Mouse (Mus musculus): ENCODE data around the gene Tnfsf13b. TPM values are rescaled to one million over a fixed set of nuclear protein-coding genes. Genes with fewer than 3 reads are reported as not detected.

The Tnfsf13b gene
- polyA plus RNA-seq (2021), result 0.21 TPM

DNA sequence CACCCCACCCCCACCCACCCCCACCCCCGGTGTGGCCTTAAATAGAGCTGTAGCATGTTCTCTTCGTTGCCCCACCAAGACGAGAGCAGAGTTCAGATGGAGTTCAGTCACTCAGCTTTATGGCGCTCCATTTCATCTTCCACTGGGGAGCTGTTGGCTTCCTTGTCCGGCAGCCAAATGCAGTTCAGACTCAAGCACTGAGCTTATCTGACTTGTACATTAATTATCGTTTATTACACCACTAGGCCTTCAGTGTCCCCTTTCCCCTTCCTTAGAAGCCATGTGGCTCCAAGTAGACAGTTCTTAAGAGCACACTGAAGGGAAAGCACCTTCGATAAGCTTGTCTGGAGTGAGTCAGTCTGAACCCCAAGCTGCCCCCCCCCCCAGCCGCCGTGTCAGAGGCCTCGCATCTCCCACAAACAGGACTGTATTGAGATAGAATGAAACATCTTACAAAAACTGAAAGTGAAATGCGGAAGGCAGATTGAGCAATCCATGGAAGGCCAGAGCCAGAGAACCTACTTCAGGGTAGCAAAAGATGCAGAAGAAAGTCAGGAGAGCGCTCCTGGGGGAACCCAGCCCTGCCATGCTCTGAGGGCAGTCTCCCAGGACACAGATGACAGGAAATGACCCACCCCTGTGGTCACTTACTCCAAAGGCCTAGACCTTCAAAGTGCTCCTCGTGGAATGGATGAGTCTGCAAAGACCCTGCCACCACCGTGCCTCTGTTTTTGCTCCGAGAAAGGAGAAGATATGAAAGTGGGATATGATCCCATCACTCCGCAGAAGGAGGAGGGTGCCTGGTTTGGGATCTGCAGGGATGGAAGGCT is at the start of gene Tnfsf13b:
Gene Tnfsf13b (plus strand): TSS at position 312 of the 830 bp plus-strand sequence.
- TF ChIP-seq CTCF (IDR thresholded peaks at IDR 0.05), result no peak
- no peaks in the 10 kb centered on the region for H3K27me3 ChIP-seq
- CTCF ChIA-PET, result no interaction called here
- ATAC-seq, result no peak
- POLR2A ChIA-PET, result interaction anchor here (0.6 kb wide), 1 partner anchor 19 kb away, joined by 3 read pairs; no protein-coding TSS in a partner anchor
- in situ Hi-C loops (cut with MboI; ENCODE audit: low pct_unique_long_range_greater_than_20kb), result no loop called here
- no peak for DNase-seq (ENCODE audit: low read depth, low spot score)

GRCm38 (mm10) chr8:9958338-9958737 is 47.9 kb upstream of the Tnfsf13b start:
- H3K27me3 ChIP-seq, result no peaks in the 10 kb centered on the region
- in situ Hi-C loops (cut with MboI; ENCODE audit: low pct_unique_long_range_greater_than_20kb), result no loop called here
- ATAC-seq (no peak), DNase-seq (ENCODE audit: low read depth, low spot score) (no peak)
- no peak for TF ChIP-seq CTCF (IDR thresholded peaks at IDR 0.05)
- ChIA-PET CTCF (no interaction called here), POLR2A (no interaction called here)

DNA sequence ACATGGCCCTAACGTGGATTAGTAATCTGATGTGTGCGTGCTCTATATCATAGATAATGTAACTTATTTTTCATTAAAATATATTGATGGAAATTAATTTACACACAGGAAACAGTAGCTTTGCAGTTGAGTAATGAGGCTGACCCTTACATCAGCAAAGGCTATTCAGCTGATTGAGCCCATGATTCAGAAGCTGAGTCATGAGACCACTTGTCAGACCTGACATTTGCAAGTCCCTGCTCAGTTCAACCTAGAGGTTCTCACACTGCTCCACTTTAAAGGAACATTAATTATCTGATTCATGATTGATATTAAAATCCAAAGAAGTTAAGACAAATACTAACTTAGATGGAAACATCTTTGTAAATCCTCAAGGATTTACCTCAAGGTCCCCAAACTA is 46.3 kb upstream of the Tnfsf13b start:
- DNase-seq (ENCODE audit: low read depth, low spot score), result peak; percentile 37

GRCm38 (mm10) chr8:9971866-9972265 is 34.4 kb upstream of the Tnfsf13b start:
- in situ Hi-C loops (cut with MboI; ENCODE audit: low pct_unique_long_range_greater_than_20kb), result loop anchor here (10.0 kb wide), 1 partner anchor 333 kb away; no protein-coding TSS in a partner anchor

More for the DNA sequence above, 46.3 kb upstream of the Tnfsf13b start:
- peak; percentile 60 for ATAC-seq
- in situ Hi-C loops (cut with MboI; ENCODE audit: low pct_unique_long_range_greater_than_20kb), result no loop called here
- H3K27me3 ChIP-seq, result no peaks in the 10 kb centered on the region
- CTCF ChIA-PET, result no interaction called here
- no peak for TF ChIP-seq CTCF (IDR thresholded peaks at IDR 0.05)
- POLR2A ChIA-PET, result no interaction called here

DNA sequence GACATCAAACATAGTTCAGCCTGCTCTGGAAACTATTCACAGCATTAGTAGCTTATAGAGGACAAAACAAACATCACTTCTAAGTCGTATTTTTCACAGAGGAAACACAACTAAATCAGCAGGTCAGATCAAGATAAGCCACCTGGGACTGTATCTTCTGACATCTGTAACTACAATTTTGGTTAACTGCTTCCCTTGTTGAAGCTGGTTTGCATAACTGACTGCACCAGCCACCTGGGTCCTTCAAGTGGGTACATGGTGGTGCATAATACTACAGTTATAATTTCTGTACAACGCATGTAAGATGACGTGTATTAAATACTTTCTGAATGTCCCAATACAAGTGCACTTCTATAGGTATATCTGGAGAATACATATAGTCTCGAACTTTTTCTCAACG is 31.0 kb upstream of the Tnfsf13b start:
- POLR2A ChIA-PET, result no interaction called here
- H3K27me3 ChIP-seq, result no peaks in the 10 kb centered on the region
- TF ChIP-seq CTCF (IDR thresholded peaks at IDR 0.05), result no peak
- no peak for DNase-seq (ENCODE audit: low read depth, low spot score)
- CTCF ChIA-PET, result interaction anchor here (1.1 to 3.6 kb wide), 2 partner anchors 428 to 441 kb away, joined by 3 to 12 read pairs; no protein-coding TSS in a partner anchor
- in situ Hi-C loops (cut with MboI; ENCODE audit: low pct_unique_long_range_greater_than_20kb), result loop anchor here (5.0 to 10.0 kb wide), 2 partner anchors 330 to 427 kb away; no protein-coding TSS in a partner anchor
- no peak for ATAC-seq

More at GRCm38 (mm10) chr8:9971866-9972265, 34.4 kb upstream of the Tnfsf13b start:
- no peaks in the 10 kb centered on the region for H3K27me3 ChIP-seq
- no peak for TF ChIP-seq CTCF (IDR thresholded peaks at IDR 0.05)
- DNase-seq (ENCODE audit: low read depth, low spot score), result no peak
- ChIA-PET CTCF (no interaction called here), POLR2A (no interaction called here)
- ATAC-seq, result no peak

GRCm38 (mm10) chr8:9975898-9976611 is 30.2 kb upstream of the Tnfsf13b start:
- H3K27me3 ChIP-seq, result no peaks in the 10 kb centered on the region
- ChIA-PET POLR2A (no interaction called here), CTCF (interaction anchor here (1.1 to 3.6 kb wide), 3 partner anchors 427 to 1196 kb away, joined by 3 to 12 read pairs (median 5); no protein-coding TSS in a partner anchor)
- peak; percentile 84 for DNase-seq (ENCODE audit: low read depth, low spot score)
- in situ Hi-C loops (cut with MboI; ENCODE audit: low pct_unique_long_range_greater_than_20kb), result loop anchor here (5.0 to 10.0 kb wide), 2 partner anchors 329 to 426 kb away; no protein-coding TSS in a partner anchor
- ATAC-seq, result peak; percentile 95
- peak; percentile 97 for TF ChIP-seq CTCF (IDR thresholded peaks at IDR 0.05)

DNA sequence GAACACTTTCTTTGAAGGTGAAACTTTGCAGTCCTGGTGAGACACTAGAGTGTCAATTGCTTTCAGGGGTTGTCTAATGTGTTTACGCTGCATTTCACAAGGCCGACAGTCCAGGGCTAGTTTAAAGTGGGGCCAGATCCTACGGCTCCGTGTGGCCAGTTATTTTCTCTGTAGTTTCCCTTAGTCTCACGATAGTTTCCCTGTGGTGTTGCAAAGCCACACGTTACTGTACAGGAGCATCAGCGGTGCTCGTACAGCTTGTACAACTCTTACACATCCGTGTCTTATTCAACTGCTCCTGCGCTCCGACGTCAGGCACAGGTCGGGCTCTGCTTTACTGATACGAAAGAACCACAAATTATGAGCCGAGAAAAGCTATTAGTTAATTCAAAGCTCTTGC is 29.3 kb upstream of the Tnfsf13b start:
- ATAC-seq (no peak), DNase-seq (ENCODE audit: low read depth, low spot score) (no peak)
- ChIA-PET POLR2A (no interaction called here), CTCF (interaction anchor here (0.6 to 3.6 kb wide), 5 partner anchors 38 to 1195 kb away, joined by 3 to 12 read pairs (median 3); no protein-coding TSS in a partner anchor)
- in situ Hi-C loops (cut with MboI; ENCODE audit: low pct_unique_long_range_greater_than_20kb), result loop anchor here (5.0 to 10.0 kb wide), 2 partner anchors 328 to 425 kb away; no protein-coding TSS in a partner anchor
- H3K27me3 ChIP-seq, result no peaks in the 10 kb centered on the region
- no peak for TF ChIP-seq CTCF (IDR thresholded peaks at IDR 0.05)

GRCm38 (mm10) chr8:9977573-9978314 is 28.5 kb upstream of the Tnfsf13b start, which contains the start of the genes Lig4 and Abhd13:
TSS of gene Lig4 (minus strand) at chr8:9977686.
TSS of gene Abhd13 (plus strand) at chr8:9977707.
- no peak for TF ChIP-seq CTCF (IDR thresholded peaks at IDR 0.05)
- ChIA-PET CTCF (interaction anchor here (0.6 to 3.6 kb wide), 4 partner anchors 37 to 425 kb away, joined by 3 to 12 read pairs (median 3); no protein-coding TSS in a partner anchor), POLR2A (interaction anchor here (0.7 kb wide), 1 partner anchor 539 kb away, joined by 3 read pairs; no protein-coding TSS in a partner anchor)
- in situ Hi-C loops (cut with MboI; ENCODE audit: low pct_unique_long_range_greater_than_20kb), result loop anchor here (5.0 to 10.0 kb wide), 2 partner anchors 327 to 425 kb away; no protein-coding TSS in a partner anchor
- DNase-seq (ENCODE audit: low read depth, low spot score), result peak; percentile 93
- peak; percentile 41 for ATAC-seq
- H3K27me3 ChIP-seq, result no peaks in the 10 kb centered on the region

GRCm38 (mm10) chr8:9978475-9979230 is 27.6 kb upstream of the Tnfsf13b start:
- POLR2A ChIA-PET, result no interaction called here
- CTCF ChIA-PET, result no interaction called here
- in situ Hi-C loops (cut with MboI; ENCODE audit: low pct_unique_long_range_greater_than_20kb), result loop anchor here (5.0 to 10.0 kb wide), 2 partner anchors 326 to 424 kb away; no protein-coding TSS in a partner anchor
- no peak for ATAC-seq
- H3K27me3 ChIP-seq, result no peaks in the 10 kb centered on the region
- no peak for TF ChIP-seq CTCF (IDR thresholded peaks at IDR 0.05)
- no peak for DNase-seq (ENCODE audit: low read depth, low spot score)

Data from Patski (cell line).